In genomic region chr17:35666851-35667256, GRCm38 (mm10) we compare ENCODE assay signal across 7 mouse cellular contexts. TPM values are rescaled to one million over a fixed set of nuclear protein-coding genes. Genes with fewer than 3 reads are reported as not detected.
DNase-seq lines count a peak whose midpoint lies in the region; ATAC-seq lines count a peak whose summit lies in the region.

No protein-coding gene starts in this region.

- peak overlapping the region; percentile 87 for H3K27ac ChIP-seq in lung, embryonic 15.5 days
- H3K27ac ChIP-seq in forebrain, embryonic 10.5 days: peak overlapping the region; percentile 94
- H3K27ac ChIP-seq in kidney, embryonic 16.5 days (ENCODE audit: low read length): peak overlapping the region; percentile 85
- peak overlapping the region; percentile 77 for H3K27ac ChIP-seq in midbrain, embryonic 12.5 days (replicated peaks)

- H3K36me3 ChIP-seq in lung, embryonic 15.5 days: peaks cover 15% of the 10 kb centered on the region; the same call in 1 of the 2 replicates
- H3K36me3 ChIP-seq in forebrain, embryonic 10.5 days (replicated peaks): peaks cover 60% of the 10 kb centered on the region
- peaks cover 26% of the 10 kb centered on the region for H3K36me3 ChIP-seq in kidney, embryonic 16.5 days (ENCODE audit: insufficient read depth, low read length)
- H3K36me3 ChIP-seq in midbrain, embryonic 12.5 days: peaks cover 23% of the 10 kb centered on the region

- DNase-seq in lung, postnatal 14 days: no peak
- DNase-seq in R1 (ENCODE audit: low read depth, low spot score): peak; percentile 64
- DNase-seq in forebrain, embryonic 10.5 days (ENCODE audit: extremely low spot score, low spot score): peak; percentile 67
- DNase-seq in Muller cell, postnatal 12 days (ENCODE audit: inconsistent ontology term): no peak

- H3K4me2 ChIP-seq in lung, embryonic 15.5 days: peak overlapping the region; percentile 93
- H3K4me2 ChIP-seq in kidney, embryonic 16.5 days (replicated peaks; ENCODE audit: low read depth, low read length): peak overlapping the region; percentile 92
- peak overlapping the region; percentile 88 for H3K4me2 ChIP-seq in midbrain, embryonic 12.5 days (replicated peaks)

- peak overlapping the region; percentile 74 for H3K9ac ChIP-seq in lung, embryonic 15.5 days
- H3K9ac ChIP-seq in kidney, embryonic 16.5 days (replicated peaks; ENCODE audit: low read length): peak overlapping the region; percentile 89
- H3K9ac ChIP-seq in midbrain, embryonic 12.5 days (replicated peaks): peak overlapping the region; percentile 82

- peak overlapping the region; percentile 57 for H3K4me3 ChIP-seq in lung, embryonic 15.5 days
- H3K4me3 ChIP-seq in forebrain, embryonic 10.5 days: peak overlapping the region; percentile 60
- H3K4me3 ChIP-seq in kidney, embryonic 16.5 days (ENCODE audit: low read length): peak overlapping the region; percentile 80
- H3K4me3 ChIP-seq in midbrain, embryonic 12.5 days: peak overlapping the region; percentile 63

- no peaks in the 10 kb centered on the region for H3K9me3 ChIP-seq in lung, embryonic 15.5 days
- H3K9me3 ChIP-seq in forebrain, embryonic 10.5 days: no peaks in the 10 kb centered on the region
- no peaks in the 10 kb centered on the region for H3K9me3 ChIP-seq in kidney, embryonic 16.5 days (ENCODE audit: low read length)
- no peaks in the 10 kb centered on the region for H3K9me3 ChIP-seq in midbrain, embryonic 12.5 days

- peaks cover 17% of the 10 kb centered on the region for H3K4me1 ChIP-seq in lung, embryonic 15.5 days
- peaks cover 26% of the 10 kb centered on the region for H3K4me1 ChIP-seq in forebrain, embryonic 10.5 days
- H3K4me1 ChIP-seq in kidney, embryonic 16.5 days (ENCODE audit: insufficient read depth, low read length): peaks cover 13% of the 10 kb centered on the region
- H3K4me1 ChIP-seq in midbrain, embryonic 12.5 days: peaks cover 21% of the 10 kb centered on the region

- 2% methylated on average over 13 of the region's 13 CpGs for WGBS in lung, embryonic 15.5 days
- WGBS in forebrain, embryonic 10.5 days: 3% methylated on average over 13 of the region's 13 CpGs
- 5% methylated on average over 13 of the region's 13 CpGs for WGBS in kidney, embryonic 16.5 days
- WGBS in midbrain, embryonic 12.5 days: 5% methylated on average over 13 of the region's 13 CpGs

- ATAC-seq in lung, embryonic 15.5 days (ENCODE audit: borderline replicate concordance, extremely low read depth, low FRiP score, low TSS enrichment): peak; percentile 41
- ATAC-seq in kidney, embryonic 16.5 days (ENCODE audit: low FRiP score, low TSS enrichment): peak; percentile 55
- peak; percentile 65; the same call in 1 of the 2 replicates for ATAC-seq in midbrain, embryonic 12.5 days (ENCODE audit: low FRiP score, low read depth)

- no peaks in the 10 kb centered on the region for H3K27me3 ChIP-seq in lung, embryonic 15.5 days
- no peaks in the 10 kb centered on the region for H3K27me3 ChIP-seq in forebrain, embryonic 10.5 days (ENCODE audit: poor library complexity, severe bottlenecking)
- no peaks in the 10 kb centered on the region for H3K27me3 ChIP-seq in kidney, embryonic 16.5 days (ENCODE audit: insufficient read depth, low read length)
- no peaks in the 10 kb centered on the region for H3K27me3 ChIP-seq in midbrain, embryonic 12.5 days

RNA-seq across cellular contexts. Expression of gene Vars2, which starts 0.5 kb away (rescaled TPM):
- 20.7 and 22.4 TPM in 2 replicates for polyA plus RNA-seq in lung, embryonic 15.5 days (2015; fragmentation: Nextera tagmentation; extraction: Ambion mirVana)
- polyA plus RNA-seq in forebrain, embryonic 10.5 days (2016; fragmentation: Nextera tagmentation; extraction: Ambion mirVana): 19.3 and 20.2 TPM in 2 replicates
- 19.8 and 21.0 TPM in 2 replicates for polyA plus RNA-seq in kidney, embryonic 16.5 days (2015; fragmentation: Nextera tagmentation; extraction: Ambion mirVana)
- 18.7 and 19.0 TPM in 2 replicates for polyA plus RNA-seq in midbrain, embryonic 12.5 days (2016; fragmentation: Nextera tagmentation; extraction: Ambion mirVana)

RNA-seq across cellular contexts. Expression of gene Gtf2h4, which starts 6.7 kb away (rescaled TPM):
- polyA plus RNA-seq in lung, embryonic 15.5 days (2015; fragmentation: Nextera tagmentation; extraction: Ambion mirVana): 48.8 and 49.9 TPM in 2 replicates
- 59.3 and 62.3 TPM in 2 replicates for polyA plus RNA-seq in forebrain, embryonic 10.5 days (2016; fragmentation: Nextera tagmentation; extraction: Ambion mirVana)
- polyA plus RNA-seq in kidney, embryonic 16.5 days (2015; fragmentation: Nextera tagmentation; extraction: Ambion mirVana): 51.9 and 55.6 TPM in 2 replicates
- 34.0 and 34.9 TPM in 2 replicates for polyA plus RNA-seq in midbrain, embryonic 12.5 days (2016; fragmentation: Nextera tagmentation; extraction: Ambion mirVana)

RNA-seq across cellular contexts. Expression of gene Mucl3, which starts 23.4 kb away (rescaled TPM):
- 1.2 and 1.3 TPM in 2 replicates for polyA plus RNA-seq in lung, embryonic 15.5 days (2015; fragmentation: Nextera tagmentation; extraction: Ambion mirVana)
- polyA plus RNA-seq in forebrain, embryonic 10.5 days (2016; fragmentation: Nextera tagmentation; extraction: Ambion mirVana): 0.12 and 0.14 TPM in 2 replicates
- 0.17 and 0.23 TPM in 2 replicates for polyA plus RNA-seq in kidney, embryonic 16.5 days (2015; fragmentation: Nextera tagmentation; extraction: Ambion mirVana)
- polyA plus RNA-seq in midbrain, embryonic 12.5 days (2016; fragmentation: Nextera tagmentation; extraction: Ambion mirVana): 0.08 TPM in 1 of 2 replicates, not detected in the other

RNA-seq across cellular contexts. Expression of gene Ddr1, which starts 37.6 kb away (rescaled TPM):
- polyA plus RNA-seq in lung, embryonic 15.5 days (2015; fragmentation: Nextera tagmentation; extraction: Ambion mirVana): 46.8 and 51.9 TPM in 2 replicates
- polyA plus RNA-seq in forebrain, embryonic 10.5 days (2016; fragmentation: Nextera tagmentation; extraction: Ambion mirVana): 105 and 112 TPM in 2 replicates
- polyA plus RNA-seq in kidney, embryonic 16.5 days (2015; fragmentation: Nextera tagmentation; extraction: Ambion mirVana): 107 and 108 TPM in 2 replicates
- polyA plus RNA-seq in midbrain, embryonic 12.5 days (2016; fragmentation: Nextera tagmentation; extraction: Ambion mirVana): 201 and 218 TPM in 2 replicates

RNA-seq across cellular contexts. Expression of gene Gm9573, which starts 40.4 kb away (rescaled TPM):
- polyA plus RNA-seq in lung, embryonic 15.5 days (2015; fragmentation: Nextera tagmentation; extraction: Ambion mirVana): not detected in 2 replicates
- not detected in 2 replicates for polyA plus RNA-seq in forebrain, embryonic 10.5 days (2016; fragmentation: Nextera tagmentation; extraction: Ambion mirVana)
- not detected in 2 replicates for polyA plus RNA-seq in kidney, embryonic 16.5 days (2015; fragmentation: Nextera tagmentation; extraction: Ambion mirVana)
- polyA plus RNA-seq in midbrain, embryonic 12.5 days (2016; fragmentation: Nextera tagmentation; extraction: Ambion mirVana): not detected in 2 replicates

Comparison
In these comparisons a context has a peak if more than half of its experiments do, and no peak if none do; other contexts are left out.
1. DNase-seq: peak in R1 (single experiment) and forebrain, embryonic 10.5 days (single experiment); none in lung, postnatal 14 days (single experiment) and Muller cell, postnatal 12 days (single experiment).
2. Peak in every context shown above with its lines, with median percentiles within 50 percentile points of each other: ATAC-seq, H3K27ac ChIP-seq, H3K4me2 ChIP-seq, H3K4me3 ChIP-seq and H3K9ac ChIP-seq.